Mouse (Mus musculus) myocyte (in vitro differentiated cells): ENCODE data around the gene Islr. TPM values are rescaled to one million over a fixed set of nuclear protein-coding genes. Genes with fewer than 3 reads are reported as not detected.

Experiments
- H3K27me3 ChIP-seq: one replicate; pipeline ENCODE4 v1.6.1; 2011; ENCODE audit not compliant: control insufficient read depth, insufficient read depth, insufficient read length
- H3K36me3 ChIP-seq: one replicate; pipeline ENCODE4 v1.6.1; 2011; ENCODE audit not compliant: control insufficient read depth, insufficient read depth
- H3K4me2 ChIP-seq: one replicate; pipeline ENCODE4 v1.6.1; 2011; ENCODE audit warnings: low read depth, control low read depth
- H3K4me3 ChIP-seq: one replicate; pipeline ENCODE4 v1.5.1; 2011; ENCODE audit warnings: mild to moderate bottlenecking, control low read depth, moderate library complexity
- H3K79me2 ChIP-seq: one replicate; pipeline ENCODE4 v1.6.1; 2011; ENCODE audit not compliant: control insufficient read depth, insufficient read depth
- H3ac ChIP-seq: one replicate; pipeline ENCODE4 v1.6.1; 2011; ENCODE audit not compliant: control insufficient read depth, insufficient read length
- CEBPB ChIP-seq: IDR thresholded peaks from 2 replicates; pipeline ENCODE4 v1.6.1; 2011; ENCODE audit warnings: mild to moderate bottlenecking, moderate library complexity; ENCODE audit not compliant: poor library complexity, insufficient read depth, severe bottlenecking
- E2F4 ChIP-seq: IDR thresholded peaks from one replicate; pipeline ENCODE4 v1.6.1; 2011; ENCODE audit warnings: mild to moderate bottlenecking, control low read depth, moderate library complexity; ENCODE audit not compliant: insufficient read depth
- MAX ChIP-seq: IDR thresholded peaks from one replicate; pipeline ENCODE4 v1.6.1; 2011; ENCODE audit warnings: low read depth, mild to moderate bottlenecking, control low read depth
- MYOD1 ChIP-seq, 3 experiments: IDR thresholded peaks; one replicate each; pipeline ENCODE4 v1.6.1; 2011; ENCODE audit warnings: control low read depth in 2 of 3, low read depth in 2 of 3, mild to moderate bottlenecking in 2 of 3, moderate library complexity in 1 of 3; ENCODE audit not compliant: insufficient read length in 2 of 3, control insufficient read depth in 1 of 3
- MYOG ChIP-seq, 3 experiments: IDR thresholded peaks; one replicate each; pipeline ENCODE4 v1.6.1; 2011; ENCODE audit warnings: control low read depth in 2 of 3, low read depth in 2 of 3, mild to moderate bottlenecking in 2 of 3; ENCODE audit not compliant: insufficient read length in 2 of 3, control insufficient read depth in 1 of 3, insufficient read depth in 1 of 3
- POLR2A ChIP-seq: IDR thresholded peaks from one replicate; pipeline ENCODE4 v1.6.1; 2011; ENCODE audit warnings: low read depth, mild to moderate bottlenecking, control low read depth, moderate library complexity; ENCODE audit not compliant: insufficient read length
- POLR2AphosphoS2 ChIP-seq: IDR thresholded peaks from one replicate; pipeline ENCODE4 v1.6.1; 2011; ENCODE audit warnings: low read depth, control low read depth; ENCODE audit not compliant: insufficient read length
- REST ChIP-seq: IDR thresholded peaks from one replicate; pipeline ENCODE4 v1.6.1; 2011; ENCODE audit warnings: mild to moderate bottlenecking, control low read depth, moderate library complexity; ENCODE audit not compliant: insufficient read depth, insufficient read length
- SRF ChIP-seq: IDR thresholded peaks from one replicate; pipeline ENCODE4 v1.6.1; 2011; ENCODE audit warnings: low read depth; ENCODE audit not compliant: control insufficient read depth, insufficient read length
- TCF12 ChIP-seq: IDR thresholded peaks from one replicate; pipeline ENCODE4 v1.6.1; 2011; ENCODE audit warnings: mild to moderate bottlenecking, control low read depth; ENCODE audit not compliant: poor library complexity, insufficient read depth, severe bottlenecking
- TCF3 ChIP-seq: IDR thresholded peaks from one replicate; pipeline ENCODE4 v1.6.1; 2011; ENCODE audit warnings: low read depth, control low read depth; ENCODE audit not compliant: insufficient read length
- USF1 ChIP-seq: IDR thresholded peaks from one replicate; pipeline ENCODE4 v1.6.1; 2011; ENCODE audit warnings: low read depth, mild to moderate bottlenecking, control low read depth, moderate library complexity
- polyA plus RNA-seq: library from polyadenylated mRNA; unstranded; fragments of >200 nt; fragmentation: generic; extraction: Trizol; gene quantifications from one replicate; pipeline ENCODE4 v1.2.1, GENCODE M21; 2012; ENCODE audit warnings: missing spikeins

The Islr gene
- polyA plus RNA-seq, 1 experiment: 30.3 TPM

- no peaks in the 10 kb centered on the region for H3K79me2 ChIP-seq
- H3K27me3 ChIP-seq: no peaks in the 10 kb centered on the region
- no peak overlapping the region for H3K4me2 ChIP-seq
- no peaks in the 10 kb centered on the region for H3K36me3 ChIP-seq
- H3K4me3 ChIP-seq: no peak overlapping the region
- no peak overlapping the region for H3ac ChIP-seq
- TF ChIP-seq REST (no peak), POLR2A (no peak)
Measured at GRCm38 (mm10) chr9:58135921-58136321, 68.2 kb downstream of the Islr start.

DNA sequence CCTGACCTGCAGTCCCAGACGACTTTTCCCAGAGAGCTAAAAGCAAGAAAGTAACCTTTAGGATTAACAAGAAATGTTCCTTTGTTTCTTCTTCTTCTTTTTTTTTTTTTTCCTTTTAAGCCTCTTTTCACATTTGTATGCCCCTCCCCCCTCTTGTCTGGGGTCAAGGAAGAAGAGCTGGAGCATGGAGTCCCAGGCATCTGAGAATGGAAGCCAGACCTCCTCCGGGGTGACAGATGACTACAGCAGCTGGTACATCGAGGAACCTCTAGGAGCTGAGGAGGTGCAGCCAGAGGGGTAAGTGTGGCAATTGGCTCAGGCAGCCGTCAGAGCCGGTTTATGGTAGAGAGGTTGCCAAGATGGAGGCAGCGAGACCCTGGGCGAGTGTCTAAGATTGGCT lies 69.2 kb downstream of the Islr start:
- no peak overlapping the region for H3K4me2 ChIP-seq
- H3K4me3 ChIP-seq: no peak overlapping the region
- H3K36me3 ChIP-seq: no peaks in the 10 kb centered on the region
- no peak overlapping the region for H3ac ChIP-seq
- H3K27me3 ChIP-seq: no peaks in the 10 kb centered on the region
- no peaks in the 10 kb centered on the region for H3K79me2 ChIP-seq
- TF ChIP-seq MYOD1 (IDR thresholded peaks at IDR 0.05; ENCODE audit: control insufficient read depth in 1 of 3, insufficient read length in 2 of 3, low read depth in 2 of 3) (peak in 2 of 3 experiments; percentile 26 to 47), POLR2A (no peak), CEBPB (no peak)

DNA sequence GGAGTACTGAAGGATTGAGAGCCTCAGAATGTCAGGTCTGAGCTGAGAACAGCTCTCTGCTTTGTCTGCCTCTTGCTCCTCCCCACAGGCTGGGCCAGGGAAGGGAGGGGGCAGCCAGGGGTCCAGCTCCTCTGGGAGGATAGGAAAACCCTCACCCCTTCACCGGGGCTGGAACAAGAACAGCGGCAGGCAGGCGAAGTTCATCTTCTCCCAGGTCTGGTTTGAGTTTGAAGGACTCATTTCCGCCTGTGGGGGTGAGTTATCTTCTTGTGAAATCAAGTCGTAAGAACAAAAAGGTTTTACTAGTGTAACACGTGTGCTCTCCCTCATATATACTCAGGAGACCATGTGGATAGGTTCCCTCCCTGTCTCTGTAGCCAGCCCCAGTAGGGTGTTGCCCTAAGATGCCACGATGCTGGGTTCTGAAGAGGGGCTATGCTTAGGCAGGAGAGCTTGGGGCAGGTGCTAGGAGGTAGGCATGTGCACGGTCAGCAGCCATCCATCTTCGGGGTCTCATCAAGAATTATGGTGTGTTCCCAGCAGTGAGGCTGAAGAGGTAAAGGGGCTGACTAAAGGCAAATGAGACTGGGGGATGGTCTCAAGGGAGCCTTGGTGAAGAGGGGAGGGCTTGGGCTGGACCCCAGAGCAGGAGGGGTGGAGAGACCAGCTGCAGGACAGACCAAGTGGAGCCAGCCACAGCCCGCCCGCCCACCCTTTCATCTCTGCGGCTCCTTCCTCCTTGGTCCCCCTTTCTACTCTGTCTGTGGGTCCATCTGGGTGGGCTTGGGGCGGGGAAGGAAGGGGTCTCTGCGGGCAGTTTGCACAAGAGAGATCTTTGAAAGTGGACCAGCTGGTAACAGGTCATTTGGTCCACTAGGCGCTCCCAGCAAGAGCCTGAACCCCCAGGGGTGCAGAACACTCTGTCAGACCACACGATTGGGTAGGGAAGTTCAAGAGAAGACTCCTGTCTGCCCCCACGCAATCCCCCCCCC lies 69.9 kb downstream of the Islr start:
- H3K79me2 ChIP-seq: no peaks in the 10 kb centered on the region
- H3K36me3 ChIP-seq: no peaks in the 10 kb centered on the region
- no peak for TF ChIP-seq TCF12
- no peak for TF ChIP-seq TCF3
- TF ChIP-seq POLR2A: no peak
- no peak for TF ChIP-seq E2F4
- TF ChIP-seq REST: no peak
- no peak for TF ChIP-seq CEBPB
- no peak overlapping the region for H3ac ChIP-seq
- H3K4me3 ChIP-seq: no peak overlapping the region
- H3K27me3 ChIP-seq: no peaks in the 10 kb centered on the region
- H3K4me2 ChIP-seq: no peak overlapping the region

GRCm38 (mm10) chr9:58131735-58132134 lies 72.4 kb downstream of the Islr start:
- Histone ChIP-seq H3ac (no peak overlapping the region), H3K79me2 (no peaks in the 10 kb centered on the region), H3K4me2 (peak overlapping the region; percentile 45), H3K36me3 (no peaks in the 10 kb centered on the region), H3K27me3 (no peaks in the 10 kb centered on the region), H3K4me3 (no peak overlapping the region)
- TF ChIP-seq CEBPB (no peak), MYOD1 (IDR thresholded peaks at IDR 0.05; ENCODE audit: control insufficient read depth in 1 of 3, insufficient read length in 2 of 3, low read depth in 2 of 3) (peak in 1 of 3 experiments; percentile 10), USF1 (no peak)

GRCm38 (mm10) chr9:58130909-58131308 lies 73.2 kb downstream of the Islr start:
- no peak overlapping the region for H3ac ChIP-seq
- H3K36me3 ChIP-seq: no peaks in the 10 kb centered on the region
- peak overlapping the region; percentile 45 for H3K4me2 ChIP-seq
- H3K27me3 ChIP-seq: no peaks in the 10 kb centered on the region
- no peaks in the 10 kb centered on the region for H3K79me2 ChIP-seq
- H3K4me3 ChIP-seq: no peak overlapping the region
- TF ChIP-seq TCF12 (no peak), USF1 (peak; percentile 38)

DNA sequence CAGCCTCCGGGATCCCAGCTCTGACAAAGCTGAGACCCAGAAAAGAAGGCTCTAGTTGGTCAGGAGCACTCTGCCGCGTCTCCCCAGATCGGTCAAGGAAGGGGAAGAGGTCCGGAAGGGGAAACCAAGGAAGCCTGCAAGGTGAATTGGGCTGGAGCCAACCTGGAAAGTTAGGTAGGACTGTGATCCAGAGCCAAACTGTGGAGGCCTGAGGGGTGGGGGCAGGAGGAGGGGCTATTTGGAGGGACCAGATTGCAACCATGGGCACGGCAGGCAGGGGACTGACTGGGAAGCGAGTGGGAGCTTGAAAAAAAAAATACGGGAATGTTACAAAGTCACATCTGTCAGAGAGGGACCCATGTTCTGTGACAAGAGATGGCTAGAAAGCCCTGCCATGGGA lies 74.6 kb downstream of the Islr start:
- Histone ChIP-seq H3ac (no peak overlapping the region), H3K36me3 (no peaks in the 10 kb centered on the region), H3K27me3 (no peaks in the 10 kb centered on the region), H3K79me2 (no peaks in the 10 kb centered on the region), H3K4me2 (no peak overlapping the region), H3K4me3 (no peak overlapping the region)
- TF ChIP-seq REST: no peak
- TF ChIP-seq CEBPB: no peak
- TF ChIP-seq MYOD1 (IDR thresholded peaks at IDR 0.05; ENCODE audit: control insufficient read depth in 1 of 3, insufficient read length in 2 of 3, low read depth in 2 of 3): no peak
- no peak for TF ChIP-seq MYOG (IDR thresholded peaks at IDR 0.05; ENCODE audit: control insufficient read depth in 1 of 3, insufficient read depth in 1 of 3, insufficient read length in 2 of 3, low read depth in 2 of 3)
- no peak for TF ChIP-seq TCF3
- TF ChIP-seq POLR2A: no peak
- TF ChIP-seq POLR2AphosphoS2: no peak
- no peak for TF ChIP-seq MAX
- TF ChIP-seq SRF: no peak
- TF ChIP-seq E2F4: no peak
- TF ChIP-seq TCF12: no peak
- TF ChIP-seq USF1: no peak
